Mouse (Mus musculus) ZHBTc4 (cell line): ENCODE results near the gene Acvr1b.

Experiments
- DNase-seq: peaks from one replicate; pipeline ENCODE4 v3.0.0-alpha.2; 2011; ENCODE audit warnings: low read depth, low spot score

Acvr1b gene

GRCm38 (mm10) chr15:101146100-101146965, 27.5 kb upstream of the Acvr1b start:
- no peak for DNase-seq

GRCm38 (mm10) chr15:101147115-101147909, 26.6 kb upstream of the Acvr1b start:
- no peak for DNase-seq

- DNase-seq = no peak
Measured at GRCm38 (mm10) chr15:101147910-101148273, 26.0 kb upstream of the Acvr1b start.

- peak; percentile 74 for DNase-seq
Measured at GRCm38 (mm10) chr15:101148604-101149003, 25.3 kb upstream of the Acvr1b start.

- DNase-seq = no peak
Measured at GRCm38 (mm10) chr15:101151409-101152261, 22.2 kb upstream of the Acvr1b start.

GRCm38 (mm10) chr15:101154700-101155616, 18.9 kb upstream of the Acvr1b start:
- no peak for DNase-seq

GRCm38 (mm10) chr15:101160128-101160527, 13.7 kb upstream of the Acvr1b start:
- DNase-seq = no peak

GRCm38 (mm10) chr15:101160591-101160990, 13.3 kb upstream of the Acvr1b start:
- DNase-seq = no peak

- DNase-seq = no peak
Measured at GRCm38 (mm10) chr15:101161534-101161933, 12.3 kb upstream of the Acvr1b start.

GRCm38 (mm10) chr15:101163056-101163458, 10.8 kb upstream of the Acvr1b start:
- DNase-seq = no peak

GRCm38 (mm10) chr15:101163854-101164253, 10.0 kb upstream of the Acvr1b start:
- DNase-seq = no peak

GRCm38 (mm10) chr15:101164291-101164690, 9.6 kb upstream of the Acvr1b start:
- peak; percentile 92 for DNase-seq

GRCm38 (mm10) chr15:101165658-101166437, 8.0 kb upstream of the Acvr1b start:
- DNase-seq = no peak

GRCm38 (mm10) chr15:101167553-101167952, 6.3 kb upstream of the Acvr1b start:
- no peak for DNase-seq

- DNase-seq = no peak
Measured at GRCm38 (mm10) chr15:101169910-101170309, 4.0 kb upstream of the Acvr1b start.

- DNase-seq = no peak
Measured at GRCm38 (mm10) chr15:101170413-101170980, 3.4 kb upstream of the Acvr1b start.

GRCm38 (mm10) chr15:101171272-101171671, 2.6 kb upstream of the Acvr1b start:
- DNase-seq = no peak

- DNase-seq = no peak
Measured at GRCm38 (mm10) chr15:101172016-101172415, 1.9 kb upstream of the Acvr1b start.

- no peak for DNase-seq
Measured at GRCm38 (mm10) chr15:101174294-101175130, 645 bp downstream of the Acvr1b start.
